Mouse (Mus musculus) forebrain, embryonic 15.5 days (tissue): ENCODE data around the gene Arhgef12. TPM values are rescaled to one million over a fixed set of nuclear protein-coding genes. Genes with fewer than 3 reads are reported as not detected.
A peak's percentile ranks its signal among the peaks of the same experiment; 100 is the strongest.

Experiments
- ATAC-seq: fragments of 200-750 bp; cut with Nextera tagmentation; replicated peaks from 2 replicates; pipeline ENCODE4 v1.8.0; 2017; ENCODE audit warnings: mild to moderate bottlenecking, moderate TSS enrichment, moderate library complexity
- H3K27ac ChIP-seq: fragments of 300-500 bp; sonication (generic); replicated peaks from 2 replicates; pipeline ENCODE4 v1.5.1; 2015; ENCODE audit warnings: mild to moderate bottlenecking, inconsistent platforms
- H3K27me3 ChIP-seq: fragments of 300-500 bp; sonication (generic); 2 replicates; pipeline ENCODE4 v1.6.1; 2015; ENCODE audit warnings: inconsistent platforms
- H3K36me3 ChIP-seq: fragments of 300-500 bp; sonication (generic); 2 replicates; pipeline ENCODE4 v1.6.1; 2015; ENCODE audit warnings: mild to moderate bottlenecking, inconsistent platforms
- H3K4me1 ChIP-seq: fragments of 300-500 bp; sonication (generic); 2 replicates; pipeline ENCODE4 v1.6.1; 2015; ENCODE audit warnings: inconsistent platforms
- H3K4me2 ChIP-seq: fragments of 300-500 bp; sonication (generic); replicated peaks from 2 replicates; pipeline ENCODE4 v1.6.1; 2015; ENCODE audit warnings: mild to moderate bottlenecking, inconsistent platforms
- H3K4me3 ChIP-seq: fragments of 300-500 bp; sonication (generic); 2 replicates; pipeline ENCODE4 v1.5.1; 2015; ENCODE audit warnings: mild to moderate bottlenecking, inconsistent platforms
- H3K9ac ChIP-seq: fragments of 300-500 bp; sonication (generic); replicated peaks from 2 replicates; pipeline ENCODE4 v1.6.1; 2015; ENCODE audit warnings: mild to moderate bottlenecking, inconsistent platforms
- H3K9me3 ChIP-seq: fragments of 300-500 bp; sonication (generic); 2 replicates; pipeline ENCODE4 v1.6.1; 2016; ENCODE audit warnings: inconsistent platforms
- WGBS: fragments of 180-500 bp; shearing (Covaris S2); methylation state at CpG from one replicate; pipeline ENCODE4 v1.1.7; 2015; ENCODE audit warnings: mixed read lengths; 5-methylcytosine and 5-hydroxymethylcytosine counted together
- polyA plus RNA-seq: library from polyadenylated mRNA; unstranded; fragments of >200 nt; fragmentation: Nextera tagmentation; extraction: Ambion mirVana; gene quantifications from 2 replicates; pipeline ENCODE4 v1.2.1, GENCODE M21; 2015

Gene Arhgef12
- polyA plus RNA-seq, 1 experiment from 2014 or later: 20.0 TPM

GRCm38 (mm10) chr9:43107555-43107954 is 516 bp upstream of the Arhgef12 start:
- Histone ChIP-seq H3K27me3 (no peaks in the 10 kb centered on the region), H3K4me2 (no peak overlapping the region), H3K4me1 (peaks cover 42% of the 10 kb centered on the region), H3K36me3 (peaks cover 17% of the 10 kb centered on the region; the same call in 1 of the 2 replicates), H3K9me3 (no peaks in the 10 kb centered on the region), H3K27ac (no peak overlapping the region), H3K4me3 (no peak overlapping the region), H3K9ac (no peak overlapping the region)
- no peak for ATAC-seq
- WGBS: 64% methylated on average over 5 of the region's 5 CpGs

DNA sequence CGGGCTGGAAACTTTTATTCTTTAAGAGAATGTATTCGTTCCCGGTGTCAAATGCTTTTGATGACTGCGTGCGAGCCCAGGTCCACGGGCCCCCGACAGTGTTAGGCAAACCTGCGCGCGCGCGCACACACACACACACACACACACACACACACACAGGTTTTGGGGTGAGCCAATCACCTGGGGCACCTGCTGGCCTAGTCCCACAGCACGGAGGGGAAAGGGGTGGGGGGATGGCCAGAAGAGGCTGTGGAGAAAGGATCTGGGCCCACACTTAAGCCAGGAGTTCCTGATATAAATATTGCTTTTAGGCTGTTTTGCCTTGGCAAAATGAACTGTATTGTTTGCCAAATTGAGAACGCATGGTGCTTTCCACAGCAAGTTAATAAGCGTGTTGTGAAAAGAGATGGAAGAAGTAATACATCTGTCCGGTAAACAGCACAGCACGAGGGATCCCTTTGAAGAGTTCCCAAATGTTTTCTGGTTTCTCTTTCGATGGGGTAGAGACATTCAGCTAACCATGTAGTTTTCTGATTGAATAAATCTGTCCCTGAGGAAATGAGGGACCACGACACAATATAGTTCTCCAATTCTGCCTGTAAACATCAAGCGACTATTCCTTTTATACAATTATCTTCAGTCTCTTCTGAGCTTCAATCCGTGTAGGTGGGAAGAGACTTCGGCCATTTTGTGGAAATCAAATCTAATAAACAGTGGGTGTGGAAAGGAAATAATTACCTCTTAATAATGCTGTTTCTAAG is 433 bp downstream of the Arhgef12 start:
- peak overlapping the region; percentile 91 for H3K9ac ChIP-seq
- no peaks in the 10 kb centered on the region for H3K27me3 ChIP-seq
- H3K4me1 ChIP-seq: peaks cover 51% of the 10 kb centered on the region
- ATAC-seq: peak; percentile 46
- WGBS: 13% methylated on average over 22 of the region's 22 CpGs
- no peaks in the 10 kb centered on the region for H3K9me3 ChIP-seq
- H3K27ac ChIP-seq: peak overlapping the region; percentile 80
- H3K4me3 ChIP-seq: peak overlapping the region; percentile 97
- peak overlapping the region; percentile 76 for H3K4me2 ChIP-seq
- H3K36me3 ChIP-seq: peaks cover 15% of the 10 kb centered on the region; the same call in 1 of the 2 replicates

GRCm38 (mm10) chr9:43105664-43106361 is 1.2 kb downstream of the Arhgef12 start:
- Histone ChIP-seq H3K9me3 (no peaks in the 10 kb centered on the region), H3K27ac (peak overlapping the region; percentile 80), H3K36me3 (peaks cover 7% of the 10 kb centered on the region; the same call in 1 of the 2 replicates), H3K27me3 (no peaks in the 10 kb centered on the region), H3K4me1 (peaks cover 53% of the 10 kb centered on the region), H3K4me3 (peak overlapping the region; percentile 97), H3K9ac (peak overlapping the region; percentile 91), H3K4me2 (peak overlapping the region; percentile 76)
- ATAC-seq: peak; percentile 86
- under 1% methylated on average over 91 of the region's 91 CpGs for WGBS

DNA sequence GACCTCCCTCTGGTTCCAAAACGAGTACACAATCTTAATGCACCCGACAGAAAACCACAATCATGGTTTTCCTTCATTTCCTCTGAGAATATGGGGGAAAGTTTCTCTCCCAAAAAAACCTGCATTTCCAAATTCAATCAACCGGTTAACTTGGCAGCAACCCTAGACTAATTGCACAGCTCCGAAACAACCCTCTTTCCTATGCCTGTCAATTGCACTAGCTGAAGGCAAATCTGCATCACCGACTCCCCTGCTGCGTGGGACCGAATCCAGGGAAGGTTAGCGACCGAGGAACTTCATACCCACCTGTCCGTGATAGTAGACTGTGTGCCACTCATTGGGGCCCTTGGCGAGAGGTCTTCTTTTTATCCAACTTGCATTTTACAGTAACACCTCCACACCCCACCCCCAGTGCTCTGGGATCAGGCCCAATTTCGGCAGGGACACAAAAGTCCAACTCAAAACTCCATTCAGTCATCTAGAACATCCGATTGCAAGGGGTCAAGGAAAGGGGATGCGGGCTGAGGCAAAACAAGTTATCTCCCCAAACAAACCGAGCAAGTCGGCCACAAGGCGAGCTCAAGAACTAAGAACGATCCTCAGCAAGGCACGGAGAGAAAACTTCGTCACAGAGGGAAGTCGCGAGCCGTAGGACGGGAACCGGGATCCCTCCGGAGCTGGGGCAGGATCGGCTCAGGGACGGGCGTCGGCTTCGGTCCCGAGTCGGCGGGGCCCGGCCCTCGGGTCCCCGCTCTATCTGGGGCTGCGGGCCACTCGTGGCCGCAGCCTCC is 2.0 kb downstream of the Arhgef12 start:
- H3K9me3 ChIP-seq: no peaks in the 10 kb centered on the region
- peak overlapping the region; percentile 80 for H3K27ac ChIP-seq
- peak overlapping the region; percentile 97 for H3K4me3 ChIP-seq
- H3K9ac ChIP-seq: peak overlapping the region; percentile 91
- H3K4me1 ChIP-seq: peaks cover 55% of the 10 kb centered on the region
- peak overlapping the region; percentile 76 for H3K4me2 ChIP-seq
- no peak; the same call in 1 of the 2 replicates for ATAC-seq
- under 1% methylated on average over 40 of the region's 40 CpGs for WGBS
- no peaks in the 10 kb centered on the region for H3K36me3 ChIP-seq
- no peaks in the 10 kb centered on the region for H3K27me3 ChIP-seq

DNA sequence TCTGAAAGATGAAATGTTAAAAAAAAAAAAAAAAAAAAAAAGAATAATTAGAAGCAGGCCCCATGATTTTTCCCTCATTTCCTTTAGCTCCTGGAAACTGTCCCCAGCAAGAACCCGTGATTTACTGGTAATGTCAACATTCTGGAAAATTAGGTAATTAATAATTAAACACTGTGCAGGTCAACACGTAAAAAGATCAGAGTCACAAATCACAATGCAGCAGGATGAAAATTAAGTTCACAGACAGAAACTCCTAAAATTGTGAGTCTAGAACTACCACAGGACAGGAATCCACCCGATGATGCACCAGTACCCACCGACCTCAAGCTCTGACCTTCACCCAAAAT is 2.5 kb downstream of the Arhgef12 start:
- Histone ChIP-seq H3K9me3 (no peaks in the 10 kb centered on the region), H3K27ac (no peak overlapping the region), H3K4me1 (peaks cover 55% of the 10 kb centered on the region), H3K4me3 (peak overlapping the region; percentile 97), H3K9ac (peak overlapping the region; percentile 91), H3K36me3 (no peaks in the 10 kb centered on the region), H3K4me2 (peak overlapping the region; percentile 76), H3K27me3 (no peaks in the 10 kb centered on the region)
- 3% methylated on average over 4 of the region's 4 CpGs for WGBS
- ATAC-seq: no peak

DNA sequence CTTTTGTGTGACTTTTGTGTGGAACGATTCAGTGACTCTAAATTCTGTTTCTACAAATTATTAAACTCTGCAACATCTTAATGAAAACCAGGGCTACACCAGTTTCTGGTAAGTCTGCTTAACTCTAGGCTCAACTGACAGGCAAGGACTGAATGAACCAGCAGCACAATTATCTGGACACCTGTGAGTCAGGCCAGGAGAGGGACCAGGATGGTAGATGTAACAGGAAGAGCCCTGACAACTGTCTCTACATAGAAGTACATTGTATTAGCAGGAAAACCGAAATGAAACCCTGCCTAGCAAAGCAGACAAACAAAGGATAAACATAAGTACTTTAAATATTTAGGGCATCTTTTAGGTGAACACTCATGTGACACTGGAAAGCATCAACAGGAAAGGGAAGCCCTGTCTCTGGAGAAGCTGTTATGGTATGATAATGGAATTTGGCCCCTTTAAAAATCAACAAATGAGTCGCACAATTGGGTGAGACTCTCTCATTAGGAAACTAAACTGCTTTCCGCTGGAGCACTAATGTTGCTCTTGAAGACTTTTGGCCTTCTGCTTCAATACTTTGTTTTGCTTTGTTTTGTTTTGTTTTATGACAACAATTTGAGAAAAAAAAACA is 3.3 kb downstream of the Arhgef12 start:
- H3K9ac ChIP-seq: no peak overlapping the region
- H3K4me2 ChIP-seq: peak overlapping the region; percentile 76
- ATAC-seq: no peak
- peak overlapping the region; percentile 97 for H3K4me3 ChIP-seq
- H3K4me1 ChIP-seq: peaks cover 57% of the 10 kb centered on the region
- H3K27ac ChIP-seq: no peak overlapping the region
- H3K27me3 ChIP-seq: no peaks in the 10 kb centered on the region
- WGBS: 23% methylated on average over 4 of the region's 4 CpGs
- no peaks in the 10 kb centered on the region for H3K9me3 ChIP-seq
- no peaks in the 10 kb centered on the region for H3K36me3 ChIP-seq

DNA sequence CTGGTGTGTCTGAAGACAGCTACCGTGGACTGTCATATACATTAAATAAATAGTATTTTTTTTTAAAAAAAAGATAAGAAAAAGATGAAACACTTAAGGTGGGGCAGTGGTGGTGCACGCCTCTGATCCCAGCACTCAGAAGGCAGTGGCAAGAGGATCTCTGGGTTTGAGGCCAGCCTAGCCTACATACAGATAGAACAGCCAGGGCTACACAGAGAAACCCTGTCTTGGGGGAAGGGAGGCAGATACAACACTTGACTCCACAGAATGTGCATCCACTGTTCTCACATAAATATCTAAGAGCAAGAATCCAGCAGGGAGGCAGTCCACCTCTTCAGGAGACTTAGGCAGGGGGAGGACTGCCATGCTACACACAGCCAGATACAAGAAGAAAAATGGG is 4.1 kb downstream of the Arhgef12 start:
- H3K27me3 ChIP-seq: no peaks in the 10 kb centered on the region
- 96% methylated on average over 2 of the region's 2 CpGs for WGBS
- no peaks in the 10 kb centered on the region for H3K36me3 ChIP-seq
- H3K27ac ChIP-seq: no peak overlapping the region
- no peak overlapping the region for H3K9ac ChIP-seq
- H3K4me3 ChIP-seq: peak overlapping the region; percentile 97; the same call in 1 of the 2 replicates
- peaks cover 61% of the 10 kb centered on the region for H3K4me1 ChIP-seq
- peak overlapping the region; percentile 76 for H3K4me2 ChIP-seq
- no peaks in the 10 kb centered on the region for H3K9me3 ChIP-seq
- no peak for ATAC-seq

DNA sequence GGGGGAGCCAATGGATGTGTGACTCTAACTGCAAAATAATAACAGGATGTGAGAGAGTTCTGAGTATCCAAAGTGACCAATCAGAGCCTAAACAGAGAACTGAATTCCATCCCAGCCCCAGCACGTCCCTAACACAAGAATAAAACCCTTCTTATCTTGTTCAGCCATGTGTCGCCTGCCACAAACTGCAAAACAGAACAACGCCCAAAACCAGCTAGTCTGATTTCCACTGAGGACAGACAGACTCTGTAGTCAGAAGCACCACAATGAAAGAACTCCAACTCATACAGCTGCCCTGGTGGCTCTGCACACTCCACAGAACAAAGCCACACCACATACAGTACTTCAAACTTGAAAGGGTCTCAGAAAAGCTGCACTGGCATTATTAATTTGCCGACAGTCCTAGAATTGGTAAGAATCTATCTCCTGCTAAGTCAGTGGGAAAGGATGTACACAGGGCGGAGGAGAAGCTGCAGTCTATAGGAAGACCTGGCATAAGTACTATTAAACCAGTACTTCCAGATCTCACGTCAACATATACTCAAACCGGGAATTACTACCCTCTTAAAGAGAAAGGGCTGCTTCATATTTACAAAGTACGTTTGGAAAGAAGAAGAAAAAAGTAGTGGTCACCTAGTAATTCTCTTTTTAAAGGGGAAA is 5.0 kb downstream of the Arhgef12 start:
- Histone ChIP-seq H3K4me3 (no peak overlapping the region), H3K9ac (no peak overlapping the region), H3K27ac (no peak overlapping the region), H3K27me3 (no peaks in the 10 kb centered on the region), H3K9me3 (no peaks in the 10 kb centered on the region), H3K36me3 (no peaks in the 10 kb centered on the region), H3K4me2 (0 out of 2 replicates have a peak overlapping the region, but pooled peaks have one; percentile 16), H3K4me1 (peaks cover 55% of the 10 kb centered on the region)
- 63% methylated on average over 8 of the region's 8 CpGs for WGBS
- no peak for ATAC-seq

- Histone ChIP-seq H3K36me3 (no peaks in the 10 kb centered on the region), H3K27me3 (no peaks in the 10 kb centered on the region), H3K9ac (no peak overlapping the region), H3K4me3 (no peak overlapping the region), H3K4me2 (no peak overlapping the region), H3K9me3 (no peaks in the 10 kb centered on the region), H3K4me1 (peaks cover 37% of the 10 kb centered on the region), H3K27ac (no peak overlapping the region)
- 56% methylated on average over 4 of the region's 4 CpGs for WGBS
- ATAC-seq: no peak
These were observed 8.1 kb downstream of the Arhgef12 start for GRCm38 (mm10) chr9:43098922-43099321.

- Histone ChIP-seq H3K9ac (no peak overlapping the region), H3K4me2 (no peak overlapping the region), H3K27me3 (no peaks in the 10 kb centered on the region), H3K27ac (no peak overlapping the region), H3K9me3 (no peaks in the 10 kb centered on the region), H3K4me3 (no peak overlapping the region), H3K4me1 (peaks cover 32% of the 10 kb centered on the region), H3K36me3 (no peaks in the 10 kb centered on the region)
- WGBS: 91% methylated on average over 3 of the region's 3 CpGs
- no peak for ATAC-seq
These were observed 9.1 kb downstream of the Arhgef12 start for GRCm38 (mm10) chr9:43097801-43098557.

DNA sequence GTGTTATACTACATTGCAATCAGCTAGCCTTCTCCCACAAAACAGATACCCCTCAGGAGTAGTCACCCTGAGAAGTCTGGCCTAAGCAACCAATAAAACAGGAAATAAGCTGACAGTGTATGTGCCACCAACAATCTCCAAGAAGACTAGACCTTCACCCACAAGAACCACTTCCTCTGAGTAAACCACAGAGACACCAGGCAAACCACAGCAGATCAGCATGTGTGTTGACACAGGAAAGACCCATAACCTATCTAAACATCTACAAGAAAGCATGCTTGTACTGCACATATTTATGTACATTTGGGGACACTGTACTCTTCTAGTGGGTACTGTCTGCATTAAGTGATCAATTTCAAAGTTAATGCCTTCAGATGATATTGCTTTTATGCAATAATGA is 10.7 kb downstream of the Arhgef12 start:
- Histone ChIP-seq H3K4me2 (no peak overlapping the region), H3K9ac (no peak overlapping the region), H3K27ac (no peak overlapping the region), H3K9me3 (no peaks in the 10 kb centered on the region), H3K4me3 (no peak overlapping the region), H3K4me1 (peaks cover 20% of the 10 kb centered on the region), H3K36me3 (no peaks in the 10 kb centered on the region), H3K27me3 (no peaks in the 10 kb centered on the region)
- no peak for ATAC-seq
